Mouse (Mus musculus) ES-Bruce4 (cell line): ENCODE measurements around the gene Oosp3. TPM values are rescaled to one million over a fixed set of nuclear protein-coding genes. Genes with fewer than 3 reads are reported as not detected.

ENCODE experiments used
- H3K27ac ChIP-seq: 2 replicates; pipeline ENCODE4 v1.5.1; 2012; ENCODE audit warnings: low read length, inconsistent platforms; ENCODE audit not compliant: insufficient read depth
- H3K27me3 ChIP-seq: 2 replicates; pipeline ENCODE4 v1.6.1; 2012; ENCODE audit warnings: mild to moderate bottlenecking, low read length, inconsistent platforms; ENCODE audit not compliant: control insufficient read depth, poor library complexity, insufficient read depth, severe bottlenecking
- H3K36me3 ChIP-seq: 2 replicates; pipeline ENCODE4 v1.6.1; 2012; ENCODE audit warnings: inconsistent platforms, mild to moderate bottlenecking, low read length, moderate library complexity; ENCODE audit not compliant: control insufficient read depth, poor library complexity, insufficient read depth, severe bottlenecking
- H3K4me1 ChIP-seq: one replicate; pipeline ENCODE4 v1.8.1; 2011; ENCODE audit warnings: low read length; ENCODE audit not compliant: control insufficient read depth, insufficient read depth
- H3K4me3 ChIP-seq: 2 replicates; pipeline ENCODE4 v1.5.1; 2011; ENCODE audit warnings: low read depth, mild to moderate bottlenecking, low read length
- H3K9ac ChIP-seq: 2 replicates; pipeline ENCODE4 v1.6.1; 2012; ENCODE audit warnings: low read depth, mild to moderate bottlenecking, inconsistent platforms; ENCODE audit not compliant: poor library complexity, severe bottlenecking
- H3K9me3 ChIP-seq: replicated peaks from 2 replicates; pipeline ENCODE4 v1.6.1; 2012; ENCODE audit warnings: mild to moderate bottlenecking, low read length, inconsistent platforms; ENCODE audit not compliant: control insufficient read depth, poor library complexity, insufficient read depth, severe bottlenecking
- CTCF ChIP-seq: IDR thresholded peaks from one replicate; pipeline ENCODE4 v1.8.1; 2011; ENCODE audit warnings: low read depth, low read length
- EP300 ChIP-seq: IDR thresholded peaks from 2 replicates; pipeline ENCODE4 v1.6.1; 2011; ENCODE audit warnings: low read depth, low read length; ENCODE audit not compliant: insufficient read depth
- POLR2A ChIP-seq: IDR thresholded peaks from one replicate; pipeline ENCODE4 v1.8.1; 2011; ENCODE audit warnings: low read length; ENCODE audit not compliant: insufficient read depth
- polyA plus RNA-seq: library from polyadenylated mRNA; stranded (reverse); fragments of >200 nt; gene quantifications from 2 replicates; pipeline ENCODE4 v1.2.4, GENCODE M21; 2011; ENCODE audit warnings: low read depth; ENCODE audit not compliant: missing spikeins, insufficient read depth, insufficient read length

Oosp3 gene
- polyA plus RNA-seq, 1 experiment: not detected

- Histone ChIP-seq H3K36me3 (no peaks in the 10 kb centered on the region), H3K9ac (no peak overlapping the region), H3K27ac (no peak overlapping the region), H3K9me3 (no peaks in the 10 kb centered on the region), H3K4me3 (no peak overlapping the region), H3K4me1 (no peaks in the 10 kb centered on the region), H3K27me3 (no peaks in the 10 kb centered on the region)
- TF ChIP-seq POLR2A (no peak), CTCF (no peak), EP300 (no peak)
These were observed 29.1 kb downstream of the Oosp3 start for GRCm38 (mm10) chr19:11725915-11726314.

GRCm38 (mm10) chr19:11727304-11727703, 30.4 kb downstream of the Oosp3 start:
- H3K27me3 ChIP-seq: no peaks in the 10 kb centered on the region
- no peaks in the 10 kb centered on the region for H3K36me3 ChIP-seq
- H3K9ac ChIP-seq: no peak overlapping the region
- H3K27ac ChIP-seq: no peak overlapping the region
- no peak overlapping the region for H3K4me3 ChIP-seq
- no peaks in the 10 kb centered on the region for H3K9me3 ChIP-seq
- H3K4me1 ChIP-seq: no peaks in the 10 kb centered on the region
- TF ChIP-seq POLR2A: no peak
- no peak for TF ChIP-seq CTCF
- TF ChIP-seq EP300: no peak

GRCm38 (mm10) chr19:11730278-11730677, 33.4 kb downstream of the Oosp3 start:
- H3K27me3 ChIP-seq: no peaks in the 10 kb centered on the region
- no peak overlapping the region for H3K9ac ChIP-seq
- no peak for TF ChIP-seq POLR2A
- TF ChIP-seq CTCF: no peak
- no peak for TF ChIP-seq EP300
- H3K9me3 ChIP-seq: no peaks in the 10 kb centered on the region
- H3K4me3 ChIP-seq: no peak overlapping the region
- H3K36me3 ChIP-seq: no peaks in the 10 kb centered on the region
- H3K4me1 ChIP-seq: no peaks in the 10 kb centered on the region
- no peak overlapping the region for H3K27ac ChIP-seq

GRCm38 (mm10) chr19:11736455-11736854, 39.6 kb downstream of the Oosp3 start:
- Histone ChIP-seq H3K36me3 (no peaks in the 10 kb centered on the region), H3K9ac (no peak overlapping the region), H3K4me1 (no peaks in the 10 kb centered on the region), H3K27me3 (no peaks in the 10 kb centered on the region; the same call in 1 of the 2 replicates), H3K27ac (no peak overlapping the region), H3K4me3 (no peak overlapping the region), H3K9me3 (no peaks in the 10 kb centered on the region)
- TF ChIP-seq POLR2A: no peak
- no peak for TF ChIP-seq EP300
- TF ChIP-seq CTCF: no peak

GRCm38 (mm10) chr19:11745680-11746079, 48.8 kb downstream of the Oosp3 start:
- Histone ChIP-seq H3K4me1 (no peaks in the 10 kb centered on the region), H3K4me3 (no peak overlapping the region), H3K27ac (no peak overlapping the region), H3K9me3 (no peaks in the 10 kb centered on the region), H3K27me3 (no peaks in the 10 kb centered on the region), H3K36me3 (no peaks in the 10 kb centered on the region), H3K9ac (no peak overlapping the region)
- no peak for TF ChIP-seq POLR2A
- TF ChIP-seq CTCF: no peak
- TF ChIP-seq EP300: no peak

- H3K36me3 ChIP-seq: no peaks in the 10 kb centered on the region
- H3K4me3 ChIP-seq: no peak within 1 kb of the TSS
- H3K27ac ChIP-seq: no peak within 1 kb of the TSS
- no peak for TF ChIP-seq EP300
- TF ChIP-seq POLR2A: no peak
- TF ChIP-seq CTCF: no peak
- H3K27me3 ChIP-seq: no peaks in the 10 kb centered on the region
- no peaks in the 10 kb centered on the region for H3K4me1 ChIP-seq
- no peaks in the 10 kb centered on the region for H3K9me3 ChIP-seq
- H3K9ac ChIP-seq: no peak within 1 kb of the TSS
These were observed 50.4 kb downstream of the Oosp3 start, which contains the start of gene Gif for GRCm38 (mm10) chr19:11747298-11747697. Gif (plus strand) TSS chr19:11747554.

Other genes with a start within 250 kb of the Oosp3 start
- not detected in 2 replicates for gene Ms4a6c, start 227.7 kb upstream of the Oosp3 start, polyA plus RNA-seq
- gene Gm8369, start 211.1 kb upstream of the Oosp3 start, polyA plus RNA-seq: not detected in 2 replicates
- gene Ms4a6b, start 180.5 kb upstream of the Oosp3 start, polyA plus RNA-seq: not detected in 2 replicates
- 6.8 and 9.0 TPM in 2 replicates for gene Ms4a4d, start 160.3 kb upstream of the Oosp3 start, polyA plus RNA-seq
- not detected in 2 replicates for gene Ms4a6d, start 92.2 kb upstream of the Oosp3 start, polyA plus RNA-seq
- gene Ms4a2, start 73.3 kb upstream of the Oosp3 start, polyA plus RNA-seq: not detected in 2 replicates
- not detected in 2 replicates for gene Ms4a3, start 56.2 kb upstream of the Oosp3 start, polyA plus RNA-seq
- gene Oosp2, start 36.5 kb upstream of the Oosp3 start, polyA plus RNA-seq: not detected in 2 replicates
- not detected in 2 replicates for gene Oosp1, start 5.9 kb upstream of the Oosp3 start, polyA plus RNA-seq
- not detected in 2 replicates for gene Gif, start 50.5 kb downstream of the Oosp3 start, polyA plus RNA-seq
- gene Mrpl16, start 73.3 kb downstream of the Oosp3 start, polyA plus RNA-seq: 46.5 and 49.6 TPM in 2 replicates
- gene Stx3, start 122.3 kb downstream of the Oosp3 start, polyA plus RNA-seq: 109 and 112 TPM in 2 replicates
- not detected in 2 replicates for gene Olfr1417, start 142.2 kb downstream of the Oosp3 start, polyA plus RNA-seq
- not detected in 2 replicates for gene Olfr1418, start 164.0 kb downstream of the Oosp3 start, polyA plus RNA-seq
- not detected in 2 replicates for gene Olfr1419, start 178.1 kb downstream of the Oosp3 start, polyA plus RNA-seq
- gene Olfr1420, start 189.5 kb downstream of the Oosp3 start, polyA plus RNA-seq: not detected in 2 replicates
- gene Patl1, start 215.3 kb downstream of the Oosp3 start, polyA plus RNA-seq: 42.2 and 42.6 TPM in 2 replicates